Mouse (Mus musculus) heart, postnatal 0 days (tissue): ENCODE data around the gene Mvb12b. TPM values are rescaled to one million over a fixed set of nuclear protein-coding genes. Genes with fewer than 3 reads are reported as not detected.
A peak's percentile ranks its signal among the peaks of the same experiment; 100 is the strongest.

ENCODE experiments used
- ATAC-seq: fragments of 200-750 bp; cut with Nextera tagmentation; 2 replicates; pipeline ENCODE4 v1.8.0; 2017; ENCODE audit warnings: low read depth, moderate number of reproducible peaks, moderate library complexity; ENCODE audit not compliant: insufficient read depth
- DNase-seq: peaks from one replicate; pipeline ENCODE4 v3.0.0-alpha.2; 2016; ENCODE audit warnings: low spot score
- H3K27ac ChIP-seq: fragments of 300-500 bp; sonication (generic); 2 replicates; pipeline ENCODE4 v1.5.1; 2014; ENCODE audit warnings: low read depth, mild to moderate bottlenecking
- H3K27me3 ChIP-seq: fragments of 300-500 bp; sonication (generic); 2 replicates; pipeline ENCODE4 v1.6.1; 2014; ENCODE audit warnings: low read length, mixed read lengths; ENCODE audit not compliant: control insufficient read depth, insufficient read depth
- H3K36me3 ChIP-seq: fragments of 300-500 bp; sonication (generic); replicated peaks from 2 replicates; pipeline ENCODE4 v1.6.1; 2014; ENCODE audit warnings: low read length, mixed read lengths; ENCODE audit not compliant: control insufficient read depth, insufficient read depth
- H3K4me1 ChIP-seq: fragments of 300-500 bp; sonication (generic); 2 replicates; pipeline ENCODE4 v1.6.1; 2014; ENCODE audit warnings: antibody characterized with exemption; ENCODE audit not compliant: control insufficient read depth, insufficient read depth
- H3K4me2 ChIP-seq: fragments of 300-500 bp; sonication (generic); 2 replicates; pipeline ENCODE4 v1.6.1; 2014; ENCODE audit warnings: low read depth, mild to moderate bottlenecking, low read length, moderate library complexity
- H3K4me3 ChIP-seq: fragments of 300-500 bp; sonication (generic); 2 replicates; pipeline ENCODE4 v1.5.1; 2014; ENCODE audit warnings: low read depth, low read length
- H3K9ac ChIP-seq: fragments of 300-500 bp; sonication (generic); replicated peaks from 2 replicates; pipeline ENCODE4 v1.6.1; 2014; ENCODE audit warnings: low read depth, low read length, mixed read lengths
- H3K9me3 ChIP-seq: fragments of 300-500 bp; sonication (generic); replicated peaks from 2 replicates; pipeline ENCODE4 v1.6.1; 2016; ENCODE audit warnings: low read length; ENCODE audit not compliant: control insufficient read depth
- CTCF ChIP-seq: IDR thresholded peaks from 2 replicates; pipeline ENCODE4 v1.5.1; 2016; ENCODE audit warnings: antibody characterized with exemption, control low read depth, low read depth
- EP300 ChIP-seq: IDR thresholded peaks from 2 replicates; pipeline ENCODE4 v1.6.1; 2016; ENCODE audit warnings: antibody characterized with exemption, low read depth
- WGBS: fragments of 180-500 bp; shearing (Covaris S2); extraction: QIAGEN DNeasy Blood & Tissue Kit; methylation state at CpG from one replicate; pipeline ENCODE4 v1.1.7; 2014; 5-methylcytosine and 5-hydroxymethylcytosine counted together
- polyA plus RNA-seq: library from polyadenylated mRNA; unstranded; fragments of >200 nt; fragmentation: Nextera tagmentation; extraction: Ambion mirVana; gene quantifications from 2 replicates; pipeline ENCODE4 v1.2.1, GENCODE M21; 2015
- total RNA-seq: library from RNA; depleted of rRNA; stranded (reverse); fragments of >200 nt; gene quantifications from 2 replicates; pipeline ENCODE4 v1.2.3, GENCODE M21; 2014; ENCODE audit warnings: low replicate concordance

The Mvb12b gene
- total and polyA plus RNA-seq, 2 experiments from 2014 or later, result 8.7 to 38.7 TPM

GRCm38 (mm10) chr2:33703286-33703685, 184.5 kb downstream of the Mvb12b start:
- no peak overlapping the region for H3K27ac ChIP-seq
- no peaks in the 10 kb centered on the region for H3K36me3 ChIP-seq
- H3K4me1 ChIP-seq, result no peaks in the 10 kb centered on the region
- DNase-seq (no peak), ATAC-seq (no peak)
- no peak overlapping the region for H3K9ac ChIP-seq
- peaks cover 16% of the 10 kb centered on the region; the same call in 1 of the 2 replicates for H3K27me3 ChIP-seq
- no peak overlapping the region for H3K4me3 ChIP-seq
- no peak overlapping the region for H3K4me2 ChIP-seq
- TF ChIP-seq CTCF (no peak), EP300 (no peak)
- WGBS, result 66% methylated on average over 5 of the region's 5 CpGs
- no peaks in the 10 kb centered on the region for H3K9me3 ChIP-seq

GRCm38 (mm10) chr2:33702705-33703104, 185.0 kb downstream of the Mvb12b start:
- Histone ChIP-seq H3K9me3 (no peaks in the 10 kb centered on the region), H3K27me3 (peaks cover 16% of the 10 kb centered on the region; the same call in 1 of the 2 replicates), H3K4me2 (no peak overlapping the region), H3K4me3 (no peak overlapping the region), H3K27ac (no peak overlapping the region), H3K9ac (no peak overlapping the region), H3K4me1 (no peaks in the 10 kb centered on the region), H3K36me3 (no peaks in the 10 kb centered on the region)
- ATAC-seq (0 out of 2 replicates have a peak, but pooled peaks have one; percentile 33), DNase-seq (no peak)
- 41% methylated on average over 5 of the region's 5 CpGs for WGBS
- TF ChIP-seq CTCF, result no peak

GRCm38 (mm10) chr2:33701446-33701815, 186.3 kb downstream of the Mvb12b start:
- no peak for ATAC-seq
- Histone ChIP-seq H3K9me3 (no peaks in the 10 kb centered on the region), H3K4me2 (no peak overlapping the region), H3K4me1 (no peaks in the 10 kb centered on the region), H3K27me3 (peaks cover 11% of the 10 kb centered on the region; the same call in 1 of the 2 replicates), H3K36me3 (no peaks in the 10 kb centered on the region), H3K4me3 (no peak overlapping the region), H3K27ac (no peak overlapping the region), H3K9ac (no peak overlapping the region)
- DNase-seq, result no peak
- TF ChIP-seq EP300 (no peak), CTCF (no peak)
- 54% methylated on average over 7 of the region's 7 CpGs for WGBS

- DNase-seq, result no peak
- H3K4me1 ChIP-seq, result no peaks in the 10 kb centered on the region
- no peak for TF ChIP-seq EP300
- TF ChIP-seq CTCF, result no peak
- 55% methylated on average over 15 of the region's 15 CpGs for WGBS
- H3K27ac ChIP-seq, result no peak overlapping the region
- H3K9ac ChIP-seq, result no peak overlapping the region
- H3K9me3 ChIP-seq, result no peaks in the 10 kb centered on the region
- no peak overlapping the region for H3K4me2 ChIP-seq
- no peak overlapping the region for H3K4me3 ChIP-seq
- H3K36me3 ChIP-seq, result no peaks in the 10 kb centered on the region
- H3K27me3 ChIP-seq, result peaks cover 9% of the 10 kb centered on the region; the same call in 1 of the 2 replicates
- ATAC-seq, result no peak
Measured at GRCm38 (mm10) chr2:33700581-33701445, 186.9 kb downstream of the Mvb12b start.

- ATAC-seq (no peak), DNase-seq (no peak)
- Histone ChIP-seq H3K4me3 (no peak overlapping the region), H3K9ac (no peak overlapping the region), H3K36me3 (no peaks in the 10 kb centered on the region), H3K9me3 (no peaks in the 10 kb centered on the region), H3K4me1 (no peaks in the 10 kb centered on the region), H3K27ac (no peak overlapping the region), H3K27me3 (no peaks in the 10 kb centered on the region), H3K4me2 (no peak overlapping the region)
- WGBS, result 58% methylated on average over 3 of the region's 3 CpGs
- no peak for TF ChIP-seq CTCF
- TF ChIP-seq EP300, result no peak
Measured at GRCm38 (mm10) chr2:33698898-33699297, 188.8 kb downstream of the Mvb12b start.

GRCm38 (mm10) chr2:33696428-33696827, 191.3 kb downstream of the Mvb12b start:
- Histone ChIP-seq H3K9ac (no peak overlapping the region), H3K9me3 (no peaks in the 10 kb centered on the region), H3K4me2 (no peak overlapping the region), H3K27me3 (0 out of 2 replicates have a peak, but pooled peaks cover 4% of the 10 kb centered on the region), H3K4me3 (no peak overlapping the region), H3K27ac (no peak overlapping the region), H3K36me3 (no peaks in the 10 kb centered on the region), H3K4me1 (no peaks in the 10 kb centered on the region)
- ATAC-seq (no peak), DNase-seq (no peak)
- no peak for TF ChIP-seq CTCF
- no peak for TF ChIP-seq EP300
- WGBS, result 54% methylated on average over 3 of the region's 3 CpGs
